Mouse (Mus musculus) myocyte (in vitro differentiated cells): Measurements from ENCODE around the gene Stx7.

Experiments used
- CEBPB ChIP-seq: IDR thresholded peaks from 2 replicates; pipeline ENCODE4 v1.6.1; 2011; ENCODE audit warnings: mild to moderate bottlenecking, moderate library complexity; ENCODE audit not compliant: poor library complexity, insufficient read depth, severe bottlenecking
- E2F4 ChIP-seq: IDR thresholded peaks from one replicate; pipeline ENCODE4 v1.6.1; 2011; ENCODE audit warnings: mild to moderate bottlenecking, control low read depth, moderate library complexity; ENCODE audit not compliant: insufficient read depth
- MAX ChIP-seq: IDR thresholded peaks from one replicate; pipeline ENCODE4 v1.6.1; 2011; ENCODE audit warnings: low read depth, mild to moderate bottlenecking, control low read depth
- MYOD1 ChIP-seq, 3 experiments: IDR thresholded peaks; one replicate each; pipeline ENCODE4 v1.6.1; 2011; ENCODE audit warnings: control low read depth in 2 of 3, low read depth in 2 of 3, mild to moderate bottlenecking in 2 of 3, moderate library complexity in 1 of 3; ENCODE audit not compliant: insufficient read length in 2 of 3, control insufficient read depth in 1 of 3
- MYOG ChIP-seq, 3 experiments: IDR thresholded peaks; one replicate each; pipeline ENCODE4 v1.6.1; 2011; ENCODE audit warnings: control low read depth in 2 of 3, low read depth in 2 of 3, mild to moderate bottlenecking in 2 of 3; ENCODE audit not compliant: insufficient read length in 2 of 3, control insufficient read depth in 1 of 3, insufficient read depth in 1 of 3
- POLR2A ChIP-seq: IDR thresholded peaks from one replicate; pipeline ENCODE4 v1.6.1; 2011; ENCODE audit warnings: low read depth, mild to moderate bottlenecking, control low read depth, moderate library complexity; ENCODE audit not compliant: insufficient read length
- POLR2AphosphoS2 ChIP-seq: IDR thresholded peaks from one replicate; pipeline ENCODE4 v1.6.1; 2011; ENCODE audit warnings: low read depth, control low read depth; ENCODE audit not compliant: insufficient read length
- SRF ChIP-seq: IDR thresholded peaks from one replicate; pipeline ENCODE4 v1.6.1; 2011; ENCODE audit warnings: low read depth; ENCODE audit not compliant: control insufficient read depth, insufficient read length
- TCF12 ChIP-seq: IDR thresholded peaks from one replicate; pipeline ENCODE4 v1.6.1; 2011; ENCODE audit warnings: mild to moderate bottlenecking, control low read depth; ENCODE audit not compliant: poor library complexity, insufficient read depth, severe bottlenecking
- TCF3 ChIP-seq: IDR thresholded peaks from one replicate; pipeline ENCODE4 v1.6.1; 2011; ENCODE audit warnings: low read depth, control low read depth; ENCODE audit not compliant: insufficient read length
- USF1 ChIP-seq: IDR thresholded peaks from one replicate; pipeline ENCODE4 v1.6.1; 2011; ENCODE audit warnings: low read depth, mild to moderate bottlenecking, control low read depth, moderate library complexity

GRCm38 (mm10) chr10:24159575-24159974 is 10.5 kb downstream of the Stx7 start:
- no peak for TF ChIP-seq POLR2A
- no peak for TF ChIP-seq MYOD1 (IDR thresholded peaks at IDR 0.05; ENCODE audit: control insufficient read depth in 1 of 3, insufficient read length in 2 of 3, low read depth in 2 of 3)
- no peak for TF ChIP-seq MYOG (IDR thresholded peaks at IDR 0.05; ENCODE audit: control insufficient read depth in 1 of 3, insufficient read depth in 1 of 3, insufficient read length in 2 of 3, low read depth in 2 of 3)
- TF ChIP-seq CEBPB, result no peak
- no peak for TF ChIP-seq POLR2AphosphoS2
- no peak for TF ChIP-seq E2F4
- no peak for TF ChIP-seq TCF3
- TF ChIP-seq MAX, result no peak
- no peak for TF ChIP-seq TCF12
- no peak for TF ChIP-seq USF1
- TF ChIP-seq SRF, result no peak
